In the genomic region with DNA sequence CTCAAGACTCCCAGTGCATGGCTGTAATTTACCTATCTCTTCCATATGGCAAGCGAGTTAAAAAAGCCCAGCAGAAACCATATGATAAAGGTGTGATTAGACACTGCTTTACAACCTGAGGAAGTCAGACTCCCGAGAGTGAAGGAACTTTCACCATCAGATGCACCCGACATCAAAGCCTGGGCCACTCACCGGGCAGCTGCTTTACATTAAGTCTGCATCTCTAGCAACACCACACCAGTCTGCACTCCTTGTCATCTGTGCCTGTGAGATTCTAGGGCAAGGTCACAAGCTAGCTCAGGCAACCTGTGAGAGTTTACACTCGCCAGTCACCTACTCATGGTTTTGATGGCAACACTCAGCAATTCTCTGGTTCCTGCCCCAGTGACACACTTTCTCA, we compare ENCODE assay signal across 11 mouse cellular contexts.
"Had no signal": no experiment of that assay in that cellular context is flagged by ENCODE, and none has a peak within 500 bp of the region (broad histone marks: within the 10 kb centered on the region; RNA-seq: fewer than 3 reads in every experiment).

No protein-coding gene starts in this region.

- H3K27me3 ChIP-seq: limb, embryonic 13.5 days; midbrain, embryonic 12.5 days had no signal

- H3K9me3 ChIP-seq: limb, embryonic 13.5 days; midbrain, embryonic 12.5 days had no signal

- H3K9ac ChIP-seq: limb, embryonic 13.5 days; liver, embryonic 14.5 days; midbrain, embryonic 12.5 days had no signal

- H3K4me3 ChIP-seq: left cerebral cortex, adult 2 months; limb, embryonic 13.5 days; midbrain, embryonic 12.5 days had no signal

- H3K4me2 ChIP-seq: limb, embryonic 13.5 days; midbrain, embryonic 12.5 days had no signal

- DNase-seq: kidney, adult 2 months; kidney, postnatal 25 days; lung, adult 18-20 months; thymus, adult 18-20 months; thymus, postnatal 14 days had no signal

- ATAC-seq: intestine, embryonic 16.5 days had no signal

- H3K36me3 ChIP-seq: limb, embryonic 13.5 days; midbrain, embryonic 12.5 days had no signal

- H3K27ac ChIP-seq: left cerebral cortex, adult 2 months; limb, embryonic 13.5 days; liver, embryonic 14.5 days; midbrain, embryonic 12.5 days; stomach, postnatal 0 days had no signal
